Mouse (Mus musculus): Measurements from ENCODE around the gene Hexim2. TPM values are rescaled to one million over a fixed set of nuclear protein-coding genes. Genes with fewer than 3 reads are reported as not detected.
A peak's percentile ranks its signal among the peaks of the same experiment; 100 is the strongest.

The Hexim2 gene
- polyA plus RNA-seq, 1 experiment from 2014 or later: 8.8 TPM

DNA sequence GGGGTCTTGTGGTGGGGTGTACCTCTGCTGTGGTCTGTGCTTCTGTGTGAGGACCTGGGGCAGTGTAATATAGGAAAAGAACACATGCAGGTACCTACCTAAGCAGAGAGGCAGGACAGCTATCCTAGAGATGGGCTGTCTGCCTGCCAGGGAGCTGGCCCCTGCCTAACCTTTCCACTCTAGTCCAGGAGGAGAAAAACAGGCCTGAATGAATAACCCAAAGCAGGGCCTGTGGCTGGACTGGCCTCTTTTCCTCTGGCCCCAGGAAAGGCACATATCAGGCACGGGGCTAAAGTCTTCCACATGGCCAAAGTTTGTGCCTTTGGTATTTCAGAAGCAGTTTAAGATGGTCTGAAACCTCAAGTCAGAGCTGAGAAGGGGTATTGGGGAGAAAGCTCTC lies 48.2 kb downstream of the Hexim2 start:
- Histone ChIP-seq H3K4me2 (replicated peaks) (no peak overlapping the region), H3K4me1 (replicated peaks) (peaks cover 3% of the 10 kb centered on the region; the same call in 1 of the 2 replicates), H3K4me3 (replicated peaks) (no peak overlapping the region), H3K36me3 (no peaks in the 10 kb centered on the region), H3K9me3 (no peaks in the 10 kb centered on the region), H3K9ac (no peak overlapping the region), H3K27ac (no peak overlapping the region), H3K27me3 (replicated peaks) (no peaks in the 10 kb centered on the region)
- no peak for ATAC-seq
- 72% methylated on average over 1 of the region's 1 CpGs for WGBS

DNA sequence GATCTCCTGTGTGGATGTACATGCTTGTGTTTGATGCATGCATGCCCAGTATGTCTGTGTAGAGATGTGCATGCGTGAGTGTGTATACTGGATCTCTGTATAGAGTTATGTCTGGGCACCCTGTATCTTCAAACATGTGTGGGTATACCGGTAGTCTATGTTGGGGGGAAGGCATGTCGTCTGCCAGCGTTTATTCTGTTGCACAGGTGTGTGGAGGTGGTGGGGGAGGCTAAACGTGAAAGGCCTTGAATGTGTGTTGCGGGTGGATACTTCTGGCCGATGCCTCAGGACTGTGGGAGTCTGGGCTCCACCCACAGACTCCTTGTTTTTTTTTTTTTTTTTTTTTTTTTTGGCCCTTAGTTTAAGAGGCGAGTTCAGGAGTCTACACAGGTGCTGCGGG lies 49.1 kb downstream of the Hexim2 start:
- H3K4me3 ChIP-seq (replicated peaks): no peak overlapping the region
- no peaks in the 10 kb centered on the region for H3K36me3 ChIP-seq
- H3K27ac ChIP-seq: no peak overlapping the region
- peaks cover 3% of the 10 kb centered on the region; the same call in 1 of the 2 replicates for H3K4me1 ChIP-seq (replicated peaks)
- no peaks in the 10 kb centered on the region for H3K27me3 ChIP-seq (replicated peaks)
- no peaks in the 10 kb centered on the region for H3K9me3 ChIP-seq
- no peak overlapping the region for H3K4me2 ChIP-seq (replicated peaks)
- 69% methylated on average over 9 of the region's 9 CpGs for WGBS
- no peak for ATAC-seq
- no peak overlapping the region for H3K9ac ChIP-seq

DNA sequence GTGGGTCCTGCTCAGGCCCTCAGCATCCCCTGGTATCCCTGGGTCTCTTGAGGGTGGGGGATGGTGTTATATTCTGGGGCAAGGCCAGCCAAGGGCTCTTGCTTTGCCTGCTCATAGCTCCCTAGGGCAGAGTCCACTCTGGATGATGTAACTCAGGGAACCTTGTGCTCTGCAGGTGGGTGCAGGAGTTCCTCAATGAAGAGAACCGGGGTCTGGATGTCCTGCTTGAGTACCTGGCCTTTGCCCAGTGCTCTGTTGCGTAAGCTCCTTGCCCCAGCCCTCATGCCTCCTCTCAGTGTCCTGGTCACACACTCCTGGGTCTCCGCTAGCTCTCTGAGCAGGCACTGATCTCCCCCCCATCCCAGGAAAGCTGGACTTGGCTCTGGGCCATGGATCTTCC lies 49.7 kb downstream of the Hexim2 start:
- H3K4me2 ChIP-seq (replicated peaks): no peak overlapping the region
- no peaks in the 10 kb centered on the region for H3K9me3 ChIP-seq
- peak; percentile 87 for ATAC-seq
- H3K36me3 ChIP-seq: no peaks in the 10 kb centered on the region
- WGBS: 59% methylated on average over 3 of the region's 3 CpGs
- H3K9ac ChIP-seq: no peak overlapping the region
- no peak overlapping the region for H3K4me3 ChIP-seq (replicated peaks)
- H3K4me1 ChIP-seq (replicated peaks): peaks cover 3% of the 10 kb centered on the region; the same call in 1 of the 2 replicates
- H3K27me3 ChIP-seq (replicated peaks): no peaks in the 10 kb centered on the region
- H3K27ac ChIP-seq: no peak overlapping the region

DNA sequence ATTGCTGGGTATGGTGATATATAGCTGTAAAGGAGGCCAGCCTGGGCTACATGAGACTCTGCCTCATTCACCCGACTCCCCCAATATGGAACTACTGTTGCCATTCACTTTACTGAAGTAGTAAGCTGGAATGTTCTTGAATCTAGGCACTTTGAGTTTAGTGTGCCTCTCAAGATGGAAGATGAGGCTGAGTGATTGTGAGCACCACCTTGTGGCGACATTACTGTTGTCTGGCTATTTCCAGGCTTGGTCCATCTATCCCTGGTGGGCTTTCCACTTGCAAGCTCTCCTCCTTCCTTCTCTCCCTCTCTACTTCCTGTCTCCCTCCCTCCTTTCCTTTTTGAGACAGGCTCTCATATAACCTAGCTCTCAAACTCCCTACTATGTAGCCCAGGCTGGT lies 52.7 kb downstream of the Hexim2 start:
- 0 out of 2 replicates have a peak, but pooled peaks cover under 1% of the 10 kb centered on the region for H3K27me3 ChIP-seq (replicated peaks)
- no peak overlapping the region for H3K4me3 ChIP-seq (replicated peaks)
- H3K27ac ChIP-seq: no peak overlapping the region
- peaks cover 3% of the 10 kb centered on the region; the same call in 1 of the 2 replicates for H3K4me1 ChIP-seq (replicated peaks)
- WGBS: 30% methylated on average over 2 of the region's 2 CpGs
- no peak overlapping the region for H3K9ac ChIP-seq
- H3K36me3 ChIP-seq: no peaks in the 10 kb centered on the region
- H3K9me3 ChIP-seq: no peaks in the 10 kb centered on the region
- no peak for ATAC-seq
- no peak overlapping the region for H3K4me2 ChIP-seq (replicated peaks)

Other genes with a start within 250 kb of the Hexim2 start
- gene Fam187a, start 247.3 kb upstream of the Hexim2 start, polyA plus RNA-seq (2015; fragmentation: Nextera tagmentation; extraction: Ambion mirVana): not detected in 2 replicates
- 0.20 and 0.36 TPM in 2 replicates for gene Gfap, start 231.5 kb upstream of the Hexim2 start, polyA plus RNA-seq (2015; fragmentation: Nextera tagmentation; extraction: Ambion mirVana)
- 8.7 and 8.9 TPM in 2 replicates for gene Kif18b, start 207.3 kb upstream of the Hexim2 start, polyA plus RNA-seq (2015; fragmentation: Nextera tagmentation; extraction: Ambion mirVana)
- 4.2 and 4.4 TPM in 2 replicates for gene C1ql1, start 185.7 kb upstream of the Hexim2 start, polyA plus RNA-seq (2015; fragmentation: Nextera tagmentation; extraction: Ambion mirVana)
- gene Nmt1, start 104.2 kb upstream of the Hexim2 start, polyA plus RNA-seq (2015; fragmentation: Nextera tagmentation; extraction: Ambion mirVana): 60.0 and 66.6 TPM in 2 replicates
- 101 and 105 TPM in 2 replicates for gene Dcakd, start 104.1 kb upstream of the Hexim2 start, polyA plus RNA-seq (2015; fragmentation: Nextera tagmentation; extraction: Ambion mirVana)
- 1.8 and 2.0 TPM in 2 replicates for gene Plcd3, start 30.8 kb upstream of the Hexim2 start, polyA plus RNA-seq (2015; fragmentation: Nextera tagmentation; extraction: Ambion mirVana)
- 17.4 and 22.0 TPM in 2 replicates for gene Acbd4, start 30.7 kb upstream of the Hexim2 start, polyA plus RNA-seq (2015; fragmentation: Nextera tagmentation; extraction: Ambion mirVana)
- gene Hexim1, start 16.2 kb upstream of the Hexim2 start, polyA plus RNA-seq (2015; fragmentation: Nextera tagmentation; extraction: Ambion mirVana): 4.1 and 4.7 TPM in 2 replicates
- gene Fmnl1, start 38.7 kb downstream of the Hexim2 start, polyA plus RNA-seq (2015; fragmentation: Nextera tagmentation; extraction: Ambion mirVana): 2.0 and 2.2 TPM in 2 replicates
- gene 1700023F06Rik, start 76.1 kb downstream of the Hexim2 start, polyA plus RNA-seq (2015; fragmentation: Nextera tagmentation; extraction: Ambion mirVana): 0.73 and 1.0 TPM in 2 replicates
- gene Spata32, start 86.0 kb downstream of the Hexim2 start, polyA plus RNA-seq (2015; fragmentation: Nextera tagmentation; extraction: Ambion mirVana): not detected in 2 replicates
- 2.9 and 3.6 TPM in 2 replicates for gene Map3k14, start 135.0 kb downstream of the Hexim2 start, polyA plus RNA-seq (2015; fragmentation: Nextera tagmentation; extraction: Ambion mirVana)
- gene Arhgap27, start 231.3 kb downstream of the Hexim2 start, polyA plus RNA-seq (2015; fragmentation: Nextera tagmentation; extraction: Ambion mirVana): 33.0 and 36.2 TPM in 2 replicates